Mouse (Mus musculus): ENCODE measurements at regions not wholly inside any gene's neighbourhood (a gene's known extent, or its start where the extent isn't known, plus 50 kb on each side); places are given as distances from the start of the nearest gene placed in this dataset.

GRCm38 (mm10) chr7:113110867-113111508 lies 96.3 kb upstream of the Arntl start:
- no peak for TF ChIP-seq CTCF (IDR thresholded peaks at IDR 0.05)
- no peak for TF ChIP-seq EP300 (IDR thresholded peaks at IDR 0.05)

Measured in lung, postnatal 0 days (tissue).